Mouse (Mus musculus) liver, embryonic 13.5 days (tissue): ENCODE data around the gene AI467606. TPM values are rescaled to one million over a fixed set of nuclear protein-coding genes. Genes with fewer than 3 reads are reported as not detected.

Source experiments
- ATAC-seq: fragments of 200-750 bp; cut with Nextera tagmentation; 2 replicates; pipeline ENCODE4 v1.8.0; 2017; ENCODE audit warnings: low read depth, mild to moderate bottlenecking, moderate number of reproducible peaks, moderate library complexity
- DNase-seq: peaks from one replicate; pipeline ENCODE4 v3.0.0; 2022
- H3K27ac ChIP-seq: fragments of 300-500 bp; sonication (generic); 2 replicates; pipeline ENCODE4 v1.5.1; 2015; ENCODE audit warnings: moderate library complexity, mild to moderate bottlenecking, inconsistent platforms
- H3K27me3 ChIP-seq: fragments of 300-500 bp; sonication (generic); 2 replicates; pipeline ENCODE4 v1.6.1; 2015; ENCODE audit warnings: mild to moderate bottlenecking, inconsistent platforms
- H3K36me3 ChIP-seq: fragments of 300-500 bp; sonication (generic); 2 replicates; pipeline ENCODE4 v1.6.1; 2015; ENCODE audit warnings: mild to moderate bottlenecking, inconsistent platforms
- H3K4me1 ChIP-seq: fragments of 300-500 bp; sonication (generic); replicated peaks from 2 replicates; pipeline ENCODE4 v1.6.1; 2015; ENCODE audit warnings: inconsistent platforms
- H3K4me2 ChIP-seq: fragments of 300-500 bp; sonication (generic); 2 replicates; pipeline ENCODE4 v1.6.1; 2015; ENCODE audit warnings: inconsistent platforms, mild to moderate bottlenecking, moderate library complexity
- H3K4me3 ChIP-seq: fragments of 300-500 bp; sonication (generic); replicated peaks from 2 replicates; pipeline ENCODE4 v1.5.1; 2015; ENCODE audit warnings: mild to moderate bottlenecking, inconsistent platforms
- H3K9ac ChIP-seq: fragments of 300-500 bp; sonication (generic); 2 replicates; pipeline ENCODE4 v1.6.1; 2015; ENCODE audit warnings: mild to moderate bottlenecking, inconsistent platforms
- H3K9me3 ChIP-seq: fragments of 300-500 bp; sonication (generic); replicated peaks from 2 replicates; pipeline ENCODE4 v1.6.1; 2016; ENCODE audit warnings: inconsistent platforms
- WGBS: fragments of 180-500 bp; shearing (Covaris S2); methylation state at CpG from one replicate; pipeline ENCODE4 v1.1.7; 2015; ENCODE audit not compliant: insufficient replicate concordance; 5-methylcytosine and 5-hydroxymethylcytosine counted together
- polyA plus RNA-seq: library from polyadenylated mRNA; unstranded; fragments of >200 nt; fragmentation: Nextera tagmentation; extraction: Ambion mirVana; gene quantifications from 2 replicates; pipeline ENCODE4 v1.2.1, GENCODE M21; 2015

The AI467606 gene
- polyA plus RNA-seq: 7.0 and 7.3 TPM in 2 replicates

DNA sequence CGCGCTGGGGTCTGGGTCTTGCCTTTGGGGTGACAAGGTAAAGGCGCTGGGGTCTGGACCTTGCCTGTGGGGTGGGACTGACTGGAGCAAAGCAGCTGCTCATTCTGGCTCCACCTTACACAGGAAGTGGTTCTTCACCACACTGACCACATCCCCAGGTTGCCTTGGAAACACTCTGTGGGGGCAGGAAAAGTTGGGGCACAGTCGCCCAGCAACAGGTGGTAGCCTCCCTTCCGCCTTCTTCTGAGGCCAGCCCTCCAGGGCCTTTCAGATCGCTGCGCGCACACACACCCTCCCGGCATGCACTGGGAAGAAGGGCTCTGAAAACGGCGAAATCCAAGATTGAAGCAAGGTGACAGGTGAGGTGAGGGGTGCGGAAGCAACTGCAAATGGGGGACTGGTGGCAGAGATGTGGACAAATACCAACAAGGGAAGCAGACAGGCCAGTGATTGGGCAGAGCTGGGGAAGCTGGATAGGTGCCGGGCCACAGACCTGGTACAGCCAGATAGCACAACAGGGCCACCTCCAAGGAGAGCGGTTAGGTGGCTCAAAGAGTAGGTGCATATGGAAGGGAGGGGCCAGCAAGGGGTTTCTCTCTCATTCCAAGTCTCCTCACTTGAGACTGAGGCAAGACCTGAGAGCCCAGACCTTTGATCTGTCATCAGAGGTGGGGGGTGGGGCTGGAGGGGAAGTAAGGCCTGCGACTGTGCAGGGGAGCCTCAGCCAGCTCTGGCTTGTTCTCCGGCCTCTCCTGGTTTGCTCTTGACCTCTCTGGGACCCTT is at the start of gene AI467606:
TSS of gene AI467606 (plus strand) at position 246 of the 783 bp plus-strand sequence.
- peak; percentile 87 for ATAC-seq
- Histone ChIP-seq H3K4me2 (peak within 1 kb of the TSS; percentile 75), H3K36me3 (peaks cover 14% of the 10 kb centered on the region), H3K27ac (peak within 1 kb of the TSS; percentile 93), H3K27me3 (no peaks in the 10 kb centered on the region), H3K4me1 (peaks cover 73% of the 10 kb centered on the region), H3K9ac (peak within 1 kb of the TSS; percentile 74), H3K4me3 (peak within 1 kb of the TSS; percentile 64), H3K9me3 (no peaks in the 10 kb centered on the region)
- peak; percentile 79 for DNase-seq
- WGBS: 10% methylated on average over 16 of the region's 16 CpGs

DNA sequence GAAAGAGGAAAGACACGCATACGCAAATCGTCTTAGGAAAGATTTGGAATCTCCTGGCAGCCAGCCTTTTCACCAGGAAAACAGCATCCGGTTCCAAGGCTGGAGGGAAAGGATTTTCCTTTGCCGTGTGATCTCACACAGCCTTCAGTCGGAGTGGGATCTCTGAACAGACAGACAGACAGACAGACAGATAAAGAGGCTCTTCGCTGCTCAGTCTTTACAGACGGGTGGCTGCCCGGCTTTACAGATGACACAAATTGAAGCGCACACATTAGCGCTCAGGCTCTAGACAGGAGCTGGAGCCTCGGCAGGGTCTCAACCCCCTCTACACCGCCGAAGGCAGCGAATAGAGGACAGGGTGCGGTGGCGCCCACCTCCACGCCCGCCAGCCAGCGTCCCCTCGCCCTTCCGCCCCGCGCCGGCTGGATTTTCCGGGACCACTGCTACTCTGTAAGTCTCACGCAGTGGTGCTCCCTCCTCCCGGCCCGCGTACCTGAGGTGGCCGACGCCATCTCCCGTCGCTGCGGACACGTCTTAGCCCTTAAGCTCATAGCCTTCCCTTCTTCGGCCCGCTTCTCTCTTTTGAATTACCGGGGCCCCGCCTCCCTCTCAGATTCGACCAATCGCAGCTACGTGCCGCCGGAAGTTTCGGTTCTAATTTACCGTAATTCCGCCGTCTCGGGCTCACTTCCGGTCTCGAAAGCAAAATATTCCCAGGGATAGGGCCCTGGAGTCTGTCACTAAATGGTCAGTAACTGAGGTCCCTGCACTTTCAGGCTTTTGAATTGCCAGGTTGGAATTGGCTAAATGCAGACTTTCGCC is 49.1 kb upstream of the AI467606 start, which contains the start of gene Kif22:
TSS of gene Kif22 (minus strand) at position 621 of the 822 bp plus-strand sequence.
- Histone ChIP-seq H3K4me2 (peak within 1 kb of the TSS; percentile 82), H3K9me3 (no peaks in the 10 kb centered on the region), H3K27ac (peak within 1 kb of the TSS; percentile 88), H3K36me3 (peaks cover 34% of the 10 kb centered on the region), H3K4me1 (peaks cover 44% of the 10 kb centered on the region), H3K9ac (peak within 1 kb of the TSS; percentile 95), H3K27me3 (no peaks in the 10 kb centered on the region), H3K4me3 (peak within 1 kb of the TSS; percentile 91)
- peak; percentile 84 for DNase-seq
- peak; percentile 91 for ATAC-seq
- WGBS: under 1% methylated on average over 53 of the region's 53 CpGs

DNA sequence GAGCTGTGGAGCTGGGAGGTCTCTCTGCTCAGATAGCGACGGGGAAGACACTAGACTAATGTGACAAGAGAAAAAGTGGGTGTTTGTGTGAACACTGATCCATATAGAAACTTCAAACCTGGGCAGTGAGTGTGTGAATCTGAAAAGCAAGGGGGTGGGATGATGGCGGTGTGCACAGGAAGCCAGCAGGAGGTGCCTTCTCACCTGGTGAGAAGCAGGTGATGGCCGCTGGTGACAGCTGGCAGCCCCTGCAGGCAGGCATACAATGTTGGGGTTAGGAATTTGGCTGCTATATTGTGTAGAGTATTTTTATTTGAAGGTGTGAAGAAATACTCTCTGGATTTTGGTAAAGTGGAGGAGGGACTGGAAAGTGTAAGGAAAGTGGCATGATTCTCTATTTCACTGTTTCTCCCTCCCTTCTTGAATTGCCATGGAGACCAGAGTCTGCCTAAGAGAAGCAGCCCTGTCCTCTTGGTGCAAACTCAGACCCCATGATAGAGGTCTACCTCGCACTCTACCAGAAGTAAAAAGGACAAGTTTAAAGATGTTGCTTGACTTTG is 36.1 kb upstream of the AI467606 start:
- Histone ChIP-seq H3K36me3 (no peaks in the 10 kb centered on the region), H3K9ac (no peak overlapping the region), H3K4me3 (no peak overlapping the region), H3K4me1 (no peaks in the 10 kb centered on the region), H3K27me3 (peaks cover 39% of the 10 kb centered on the region), H3K4me2 (no peak overlapping the region), H3K9me3 (no peaks in the 10 kb centered on the region), H3K27ac (no peak overlapping the region)
- 57% methylated on average over 5 of the region's 5 CpGs for WGBS
- no peak for ATAC-seq
- DNase-seq: no peak

DNA sequence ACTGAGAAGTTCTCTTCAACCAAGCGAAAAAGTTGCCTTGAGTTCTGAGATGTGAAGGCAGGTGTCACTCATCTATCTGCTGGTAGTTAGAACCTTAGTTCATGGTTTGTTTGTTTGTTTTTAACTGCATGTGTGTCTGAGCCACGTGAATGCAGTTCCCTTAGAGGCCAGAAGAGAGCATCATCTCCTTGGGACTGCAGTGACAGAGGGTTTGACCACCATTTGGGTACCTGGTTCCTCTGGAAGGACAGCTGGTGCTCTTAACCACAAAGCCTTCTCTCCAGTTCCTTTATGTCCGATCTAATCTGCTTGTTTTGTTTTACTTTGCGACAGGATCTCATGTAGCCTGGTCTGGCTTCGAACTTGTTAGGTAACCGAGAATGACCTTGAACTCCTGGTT is 25.6 kb upstream of the AI467606 start:
- ATAC-seq (no peak), DNase-seq (no peak)
- no peak overlapping the region for H3K4me2 ChIP-seq
- H3K9me3 ChIP-seq: no peaks in the 10 kb centered on the region
- 64% methylated on average over 6 of the region's 6 CpGs for WGBS
- no peak overlapping the region for H3K9ac ChIP-seq
- no peak overlapping the region for H3K4me3 ChIP-seq
- H3K36me3 ChIP-seq: no peaks in the 10 kb centered on the region
- peaks cover 4% of the 10 kb centered on the region for H3K27me3 ChIP-seq
- no peak overlapping the region for H3K27ac ChIP-seq
- no peaks in the 10 kb centered on the region for H3K4me1 ChIP-seq

DNA sequence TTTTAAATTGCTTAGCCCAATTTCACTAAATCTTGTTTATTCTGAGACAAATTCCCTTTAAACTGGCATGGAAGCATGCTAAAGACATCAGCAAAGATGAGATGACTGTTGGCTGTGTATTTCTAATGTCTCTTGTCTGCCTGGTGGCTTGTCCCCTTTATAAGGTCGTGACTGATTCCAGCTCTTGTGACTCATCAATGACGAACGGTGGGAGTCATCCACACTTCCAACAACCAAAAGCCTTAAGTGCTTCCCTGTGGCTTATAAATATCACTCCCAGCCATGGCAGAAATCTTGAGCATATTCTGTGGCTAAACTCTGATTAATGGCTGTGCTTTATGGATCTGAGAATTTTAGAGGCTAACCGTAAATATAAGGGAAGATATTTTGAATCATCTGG is 24.8 kb upstream of the AI467606 start:
- ATAC-seq: no peak

DNA sequence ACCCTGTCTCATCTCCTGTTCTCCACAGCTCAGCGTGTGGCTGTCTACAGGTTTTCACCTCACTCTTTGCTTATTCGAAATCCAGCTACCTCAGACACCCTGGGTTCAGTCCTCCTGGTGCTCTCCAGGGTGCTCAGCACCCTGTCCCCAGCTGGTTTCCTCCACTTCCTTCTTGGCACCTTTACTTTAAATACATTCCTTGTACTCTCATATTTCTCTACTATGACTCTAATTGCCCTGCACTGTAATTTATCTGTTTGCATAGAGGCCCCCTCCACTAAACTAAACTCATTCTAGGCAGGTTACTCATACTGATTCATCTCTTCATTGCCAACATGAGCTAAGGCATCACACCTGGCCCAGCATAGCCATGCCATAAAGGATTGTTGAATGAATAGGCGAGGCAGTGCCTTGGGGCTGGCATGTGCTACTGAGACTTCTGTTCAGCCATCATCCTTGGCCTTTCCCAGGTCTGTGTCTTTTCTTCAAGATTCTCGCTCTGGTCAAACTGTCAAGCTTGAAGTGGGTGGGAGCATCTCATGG is 20.2 kb upstream of the AI467606 start:
- Histone ChIP-seq H3K4me2 (no peak overlapping the region), H3K9ac (no peak overlapping the region), H3K27ac (no peak overlapping the region), H3K4me1 (no peaks in the 10 kb centered on the region), H3K9me3 (0 out of 2 replicates have a peak, but pooled peaks cover 3% of the 10 kb centered on the region), H3K36me3 (no peaks in the 10 kb centered on the region), H3K4me3 (no peak overlapping the region), H3K27me3 (no peaks in the 10 kb centered on the region)
- WGBS: 56% methylated on average over 4 of the region's 4 CpGs
- no peak for DNase-seq
- ATAC-seq: no peak

More for the DNA sequence above, 24.8 kb upstream of the AI467606 start:
- H3K27me3 ChIP-seq: no peaks in the 10 kb centered on the region
- no peak for DNase-seq
- H3K36me3 ChIP-seq: no peaks in the 10 kb centered on the region
- no peaks in the 10 kb centered on the region for H3K4me1 ChIP-seq
- H3K9ac ChIP-seq: no peak overlapping the region
- H3K27ac ChIP-seq: no peak overlapping the region
- no peaks in the 10 kb centered on the region for H3K9me3 ChIP-seq
- 68% methylated on average over 4 of the region's 4 CpGs for WGBS
- no peak overlapping the region for H3K4me2 ChIP-seq
- H3K4me3 ChIP-seq: no peak overlapping the region

DNA sequence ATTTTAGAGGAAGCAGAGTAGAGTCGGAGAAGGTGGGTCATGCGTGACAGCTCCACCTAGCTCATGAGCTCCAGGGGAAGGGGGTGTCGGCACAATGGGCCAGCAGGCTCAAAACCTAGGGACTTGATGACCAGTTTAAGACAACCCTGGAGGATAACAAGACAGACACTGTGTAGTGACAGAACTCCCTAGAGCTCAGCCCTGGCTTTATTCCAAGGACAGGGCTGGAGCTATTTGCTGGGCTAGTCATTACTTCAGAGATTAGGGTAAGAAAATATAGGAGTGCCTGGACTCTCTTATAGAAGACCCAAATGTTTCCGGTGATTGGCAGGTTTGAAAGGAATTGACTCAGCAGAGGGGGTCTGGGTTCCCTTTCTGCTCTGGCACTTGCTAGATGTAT is 17.9 kb upstream of the AI467606 start:
- 0 out of 2 replicates have a peak, but pooled peaks cover 3% of the 10 kb centered on the region for H3K9me3 ChIP-seq
- no peak overlapping the region for H3K9ac ChIP-seq
- no peak overlapping the region for H3K27ac ChIP-seq
- H3K4me2 ChIP-seq: no peak overlapping the region
- H3K27me3 ChIP-seq: no peaks in the 10 kb centered on the region
- WGBS: 74% methylated on average over 4 of the region's 4 CpGs
- no peaks in the 10 kb centered on the region for H3K36me3 ChIP-seq
- H3K4me3 ChIP-seq: no peak overlapping the region
- no peak for DNase-seq
- no peak for ATAC-seq
- no peaks in the 10 kb centered on the region for H3K4me1 ChIP-seq

DNA sequence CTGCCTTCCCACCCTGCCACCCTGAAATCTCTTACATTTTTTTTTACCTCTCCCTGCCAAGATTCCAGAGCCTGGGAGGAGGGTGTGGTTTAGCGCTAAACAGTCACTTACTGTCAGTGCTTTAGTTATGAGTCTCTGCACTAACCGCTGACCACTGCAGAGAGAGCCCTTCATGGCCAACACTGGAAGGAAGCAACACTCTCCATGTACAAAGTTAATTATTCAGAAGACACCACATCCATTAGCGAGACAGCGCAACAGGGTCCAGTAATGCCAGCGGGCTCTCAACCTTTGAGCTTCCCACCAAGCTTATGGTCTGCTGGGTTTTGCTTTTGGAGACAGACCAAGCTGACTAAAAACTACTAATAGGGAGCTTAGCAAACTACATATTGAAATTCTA is 15.0 kb upstream of the AI467606 start:
- DNase-seq (no peak), ATAC-seq (no peak)
- Histone ChIP-seq H3K27ac (no peak overlapping the region), H3K9me3 (0 out of 2 replicates have a peak, but pooled peaks cover 3% of the 10 kb centered on the region), H3K4me3 (no peak overlapping the region), H3K9ac (no peak overlapping the region), H3K4me1 (no peaks in the 10 kb centered on the region), H3K4me2 (no peak overlapping the region), H3K27me3 (no peaks in the 10 kb centered on the region), H3K36me3 (no peaks in the 10 kb centered on the region)
- WGBS: 75% methylated on average over 5 of the region's 5 CpGs

DNA sequence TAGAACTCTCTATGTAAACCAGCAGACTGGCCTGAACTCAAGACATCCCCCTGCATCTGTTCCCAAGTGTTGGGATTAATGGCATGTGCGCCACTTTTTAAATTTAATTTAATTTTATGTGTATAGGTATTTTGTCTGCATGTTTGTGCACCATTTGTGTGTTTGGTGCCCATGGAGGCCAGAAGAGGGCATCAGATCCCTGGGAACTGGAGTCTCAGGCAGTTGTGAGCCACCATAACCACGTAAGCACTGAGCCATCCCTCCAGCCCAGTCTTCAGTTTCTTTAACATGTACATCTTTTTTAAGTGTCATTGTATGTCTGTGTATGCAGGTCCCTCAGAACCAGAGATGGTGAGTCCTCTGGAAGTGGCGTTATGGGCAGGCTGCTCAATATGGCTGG is 13.5 kb upstream of the AI467606 start:
- Histone ChIP-seq H3K4me3 (no peak overlapping the region), H3K27ac (no peak overlapping the region), H3K9ac (no peak overlapping the region), H3K36me3 (no peaks in the 10 kb centered on the region), H3K4me2 (no peak overlapping the region), H3K4me1 (peaks cover 9% of the 10 kb centered on the region), H3K9me3 (0 out of 2 replicates have a peak, but pooled peaks cover 3% of the 10 kb centered on the region), H3K27me3 (no peaks in the 10 kb centered on the region)
- WGBS: 62% methylated on average over 3 of the region's 3 CpGs
- ATAC-seq: no peak
- no peak for DNase-seq

DNA sequence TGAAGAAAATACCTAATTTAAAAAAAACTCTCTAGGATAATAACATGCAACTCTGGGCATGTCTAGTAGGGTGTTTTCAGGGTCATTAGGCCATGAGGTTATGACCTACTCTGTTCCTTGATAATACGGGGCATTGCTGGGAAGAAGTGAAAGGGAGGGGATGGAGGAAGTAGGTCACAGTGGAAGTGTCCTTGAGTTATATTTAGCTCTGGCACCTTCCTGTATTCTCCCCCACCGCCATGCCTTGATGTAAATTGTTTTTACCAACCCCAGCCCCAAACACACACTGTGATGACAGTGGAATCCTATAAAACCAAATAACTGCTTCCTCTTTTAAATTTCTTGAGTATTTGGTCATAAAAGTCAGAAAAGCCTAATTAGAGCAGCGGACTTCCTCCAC is 11.1 kb upstream of the AI467606 start:
- H3K4me3 ChIP-seq: no peak overlapping the region
- WGBS: 57% methylated on average over 3 of the region's 3 CpGs
- H3K27me3 ChIP-seq: no peaks in the 10 kb centered on the region
- H3K36me3 ChIP-seq: no peaks in the 10 kb centered on the region
- no peak for ATAC-seq
- peaks cover 27% of the 10 kb centered on the region for H3K4me1 ChIP-seq
- H3K27ac ChIP-seq: no peak overlapping the region
- no peak overlapping the region for H3K4me2 ChIP-seq
- no peak overlapping the region for H3K9ac ChIP-seq
- H3K9me3 ChIP-seq: 0 out of 2 replicates have a peak, but pooled peaks cover 1% of the 10 kb centered on the region
- DNase-seq: no peak

DNA sequence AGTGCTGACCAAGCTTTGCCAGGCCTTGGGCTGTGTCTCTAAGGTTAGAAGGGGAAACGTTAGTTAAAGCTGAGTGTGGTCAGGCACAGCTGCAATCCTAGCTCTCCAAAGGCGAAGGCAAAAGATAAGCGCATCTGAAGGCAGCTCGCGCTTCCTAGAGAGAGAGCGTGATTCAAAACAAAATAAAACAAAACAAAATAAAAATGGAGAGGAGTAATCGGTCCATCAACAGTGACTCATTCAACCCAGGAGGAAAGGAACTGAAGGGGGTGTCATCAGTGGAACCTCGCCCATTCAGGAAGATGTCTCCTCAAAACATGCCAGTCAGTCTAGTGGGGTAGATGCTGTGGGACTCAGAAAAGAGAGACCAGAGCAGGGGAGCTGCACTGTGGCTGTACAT is 8.9 kb upstream of the AI467606 start:
- peak overlapping the region; percentile 29; the same call in 1 of the 2 replicates for H3K27ac ChIP-seq
- H3K9ac ChIP-seq: no peak overlapping the region
- 40% methylated on average over 8 of the region's 8 CpGs for WGBS
- H3K36me3 ChIP-seq: no peaks in the 10 kb centered on the region
- no peaks in the 10 kb centered on the region for H3K9me3 ChIP-seq
- no peak overlapping the region for H3K4me2 ChIP-seq
- ATAC-seq (no peak), DNase-seq (no peak)
- H3K4me3 ChIP-seq: no peak overlapping the region
- H3K4me1 ChIP-seq: peaks cover 49% of the 10 kb centered on the region
- H3K27me3 ChIP-seq: no peaks in the 10 kb centered on the region
